Mouse (Mus musculus): ENCODE results near the gene Slc9a5. TPM values are rescaled to one million over a fixed set of nuclear protein-coding genes. Genes with fewer than 3 reads are reported as not detected.

Slc9a5 gene
- total RNA-seq, 2 experiments from 2014 or later, result 25.0 to 35.1 TPM

DNA sequence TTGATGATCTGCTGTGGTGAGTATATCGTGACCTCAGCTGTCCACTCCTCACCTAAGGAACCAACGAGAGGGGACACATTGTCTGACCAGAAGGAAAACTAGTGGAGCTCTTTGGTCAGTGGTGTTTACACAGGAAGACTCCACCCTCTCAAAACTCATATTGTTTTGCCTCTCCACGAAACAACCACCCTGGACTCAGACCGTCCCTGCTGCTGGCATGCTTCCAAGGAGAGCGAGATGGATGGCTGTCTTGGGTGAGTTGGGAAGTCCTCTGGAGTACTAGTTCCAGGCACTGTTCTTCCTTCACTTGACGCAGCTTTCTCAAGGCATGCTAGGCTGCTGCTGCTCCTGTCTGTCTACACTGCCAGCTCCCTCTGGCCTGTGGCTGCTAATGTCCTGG lies 40.5 kb downstream of the Slc9a5 start:
- intact Hi-C loops (cut with DNase I), result no loop called here
- no peak for DNase-seq (ENCODE audit: low spot score in 2 of 2)

DNA sequence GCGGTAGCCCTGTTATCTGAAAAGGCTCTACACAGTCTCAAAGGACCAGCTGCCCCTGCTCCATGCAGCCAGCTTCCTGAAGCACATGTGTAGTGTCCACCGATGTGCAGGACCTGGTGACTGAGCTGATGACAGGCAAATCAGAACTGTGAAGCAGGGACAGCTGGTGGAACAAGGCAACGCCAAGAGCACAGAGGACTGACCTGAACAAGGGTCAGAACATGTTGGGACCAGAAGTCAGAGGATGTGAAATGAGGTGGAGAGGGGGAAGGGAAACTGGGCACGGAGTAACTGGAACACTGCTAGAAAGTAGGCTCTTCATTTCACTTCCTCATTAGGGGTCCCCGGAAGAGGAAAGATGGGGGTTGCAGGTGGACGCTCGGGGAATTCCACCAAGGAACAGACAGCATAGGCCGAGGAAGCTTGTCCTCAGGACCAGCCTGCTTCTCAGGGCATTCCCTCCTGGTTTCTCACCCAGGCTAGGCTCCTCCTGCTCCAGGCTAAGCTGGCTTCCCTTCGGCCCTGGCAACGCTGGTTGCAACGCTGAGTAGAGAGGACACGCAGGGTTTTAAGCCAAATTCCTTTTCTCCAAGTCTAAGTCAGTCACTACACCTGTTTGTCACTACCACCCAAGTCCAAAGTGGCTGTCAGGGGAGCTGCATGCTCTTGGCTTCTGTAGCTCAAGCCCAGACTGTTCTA lies 44.6 kb downstream of the Slc9a5 start:
- DNase-seq (ENCODE audit: low spot score in 2 of 2), result no peak
- intact Hi-C loops (cut with DNase I), result no loop called here

DNA sequence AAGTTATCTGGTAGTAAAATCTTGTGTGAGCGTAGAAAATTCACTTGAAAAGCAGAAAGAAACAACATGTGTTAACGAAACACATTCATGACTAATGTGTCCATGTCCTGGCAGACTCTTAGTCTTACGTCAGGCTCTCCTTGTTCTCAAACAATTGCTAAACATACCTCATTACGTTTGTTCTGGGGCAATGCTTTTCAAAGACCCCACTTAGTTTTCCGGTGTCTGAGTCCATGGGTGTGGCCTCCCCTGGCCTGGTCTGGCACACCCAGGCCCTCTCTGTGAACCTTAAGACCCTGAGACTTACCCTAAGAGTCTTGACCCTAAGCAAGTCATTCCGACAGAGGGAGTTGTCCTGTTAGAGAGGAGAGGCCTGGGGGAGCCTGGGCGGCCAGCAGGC lies 45.3 kb downstream of the Slc9a5 start:
- intact Hi-C loops (cut with DNase I), result no loop called here
- DNase-seq (ENCODE audit: low spot score in 2 of 2), result no peak

GRCm38 (mm10) chr8:105397747-105398146 lies 49.1 kb downstream of the Slc9a5 start:
- peak; percentile 63 to 69 for DNase-seq (ENCODE audit: low spot score in 2 of 2)

DNA sequence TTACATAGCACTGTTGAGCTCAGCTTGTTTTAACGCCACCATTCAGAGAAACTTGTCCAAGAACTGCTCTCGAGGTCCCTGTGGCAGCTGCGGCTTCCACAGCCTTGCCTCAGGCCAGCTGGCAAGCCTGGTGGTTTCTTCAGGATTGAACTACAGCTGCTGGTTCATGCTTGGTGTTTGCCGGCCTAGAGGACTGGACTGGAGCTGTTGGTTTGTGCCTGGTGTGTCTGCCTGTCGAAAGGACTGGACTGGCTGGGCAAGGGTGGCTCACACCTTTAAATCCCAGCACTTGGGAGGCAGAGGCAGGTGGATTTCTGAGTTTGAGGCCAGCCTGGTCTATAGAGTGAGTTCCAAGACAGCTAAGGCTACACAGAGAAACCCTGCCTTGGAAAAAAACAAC lies 51.4 kb downstream of the Slc9a5 start:
- DNase-seq (ENCODE audit: low spot score in 2 of 2), result no peak
- intact Hi-C loops (cut with DNase I), result no loop called here

More at GRCm38 (mm10) chr8:105397747-105398146, 49.1 kb downstream of the Slc9a5 start:
- intact Hi-C loops (cut with DNase I), result no loop called here

- no peak for DNase-seq (ENCODE audit: low spot score in 2 of 2)
- intact Hi-C loops (cut with DNase I), result no loop called here
Observed at GRCm38 (mm10) chr8:105403467-105403866, 54.8 kb downstream of the Slc9a5 start.

DNA sequence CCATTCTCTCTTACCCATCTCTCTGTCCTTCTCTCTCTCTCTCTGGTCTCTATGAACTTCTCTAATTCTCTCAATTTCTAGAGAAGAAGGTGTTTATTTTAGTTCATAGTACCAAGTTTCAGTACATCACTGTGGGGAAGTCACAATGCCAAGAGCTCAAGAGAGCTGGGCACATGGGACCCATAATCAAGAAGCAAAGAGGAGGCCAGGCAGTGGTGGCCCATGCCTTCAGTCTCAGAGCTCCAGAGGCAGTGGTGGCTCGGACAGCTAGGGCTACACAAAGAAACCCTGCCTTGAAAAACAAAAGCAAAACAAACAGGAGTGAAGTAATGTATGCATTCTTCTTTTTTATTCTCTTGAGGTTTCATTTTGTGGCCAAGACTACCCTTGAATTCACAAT lies 55.9 kb downstream of the Slc9a5 start:
- intact Hi-C loops (cut with DNase I), result no loop called here

DNA sequence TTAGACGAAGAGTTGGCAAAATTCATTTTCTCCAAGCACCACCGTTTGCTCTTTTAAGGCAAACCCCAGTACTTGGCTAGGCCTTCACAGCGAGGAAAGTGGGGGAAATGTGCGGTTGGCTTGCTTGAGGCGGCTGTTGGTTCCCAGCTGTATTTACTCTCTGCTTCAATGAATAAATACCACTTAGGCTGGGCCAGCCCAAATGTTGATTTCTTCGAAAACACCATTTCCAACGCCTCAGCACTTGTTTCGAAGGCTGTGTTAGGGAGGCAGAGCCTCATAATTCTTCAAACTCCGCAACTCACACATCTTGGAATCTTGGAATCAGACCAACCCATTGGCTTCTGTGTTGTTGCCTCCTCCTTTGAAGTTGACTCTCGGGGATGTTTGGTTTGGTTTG lies 57.8 kb downstream of the Slc9a5 start:
- intact Hi-C loops (cut with DNase I), result no loop called here
- peak; percentile 30 to 38 for DNase-seq (ENCODE audit: low spot score in 2 of 2)

More for the DNA sequence above, 55.9 kb downstream of the Slc9a5 start:
- DNase-seq (ENCODE audit: low spot score in 2 of 2), result no peak

DNA sequence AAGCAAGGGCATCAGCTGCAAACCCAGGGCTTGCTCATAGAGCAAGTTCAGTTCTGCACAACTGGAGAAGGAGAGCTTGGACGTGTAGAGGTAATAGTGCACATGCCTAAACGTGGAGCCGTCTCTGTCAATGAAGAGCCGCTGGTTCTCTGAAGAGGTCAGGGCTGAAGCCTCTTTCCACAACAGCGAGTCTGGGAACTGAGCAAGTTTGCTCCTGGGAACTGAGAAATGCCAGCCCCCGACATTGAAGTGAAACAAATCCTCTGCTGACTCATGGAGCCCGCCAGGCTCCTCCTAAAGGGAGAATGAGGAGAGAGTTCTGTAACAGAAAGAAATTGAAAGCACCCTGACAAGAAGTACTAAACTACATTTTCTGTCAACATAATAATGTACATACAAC lies 59.7 kb downstream of the Slc9a5 start:
- intact Hi-C loops (cut with DNase I), result no loop called here
- no peak for DNase-seq (ENCODE audit: low spot score in 2 of 2)

DNA sequence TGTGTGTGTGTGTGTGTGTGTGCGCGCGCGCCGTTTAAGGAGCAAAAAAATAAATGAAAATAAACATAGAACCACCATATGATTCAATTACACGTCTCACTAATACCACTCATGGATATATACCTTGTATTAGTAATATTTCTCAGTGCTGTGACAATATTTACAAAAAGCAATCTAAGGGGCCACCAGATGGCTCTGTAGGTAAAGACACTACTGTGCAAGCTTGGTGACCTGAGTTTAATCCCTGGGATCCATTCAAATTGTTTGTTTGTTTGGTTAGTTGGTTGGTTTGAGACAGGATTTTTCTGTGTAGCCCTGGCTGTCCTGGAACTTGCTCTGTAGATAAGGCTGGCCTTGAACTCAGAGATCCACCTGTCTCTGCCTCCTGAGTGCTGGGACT lies 61.3 kb downstream of the Slc9a5 start:
- DNase-seq (ENCODE audit: low spot score in 2 of 2), result no peak
- intact Hi-C loops (cut with DNase I), result no loop called here

DNA sequence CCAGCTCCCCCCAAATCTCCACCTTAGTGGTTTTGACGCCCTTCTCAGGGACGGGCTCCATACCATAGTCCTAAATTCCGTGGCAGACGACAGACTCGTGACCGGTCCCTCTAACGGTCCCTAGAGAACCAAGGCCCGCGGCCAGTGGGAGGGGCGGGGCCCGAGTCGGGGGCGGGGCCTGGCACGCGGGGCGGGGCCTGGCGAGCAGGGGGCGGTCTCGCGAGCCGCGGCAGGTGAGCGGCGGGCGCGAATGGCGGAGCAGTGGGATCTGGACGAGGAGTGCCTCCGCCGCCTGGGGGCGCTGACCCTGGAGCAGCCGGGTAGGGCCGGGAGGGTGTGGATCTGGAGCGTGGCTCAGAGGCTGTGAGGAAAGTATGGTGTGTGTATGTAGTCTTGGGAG lies 64.7 kb downstream of the Slc9a5 start, which contains the start of the genes Kctd19 and Lrrc36:
TSS of gene Kctd19 (minus strand) at position 112 of the 400 bp plus-strand sequence.
TSS of gene Lrrc36 (plus strand) at position 181 of the 400 bp plus-strand sequence.
- DNase-seq (ENCODE audit: low spot score in 2 of 2), result no peak
- intact Hi-C loops (cut with DNase I), result no loop called here

DNA sequence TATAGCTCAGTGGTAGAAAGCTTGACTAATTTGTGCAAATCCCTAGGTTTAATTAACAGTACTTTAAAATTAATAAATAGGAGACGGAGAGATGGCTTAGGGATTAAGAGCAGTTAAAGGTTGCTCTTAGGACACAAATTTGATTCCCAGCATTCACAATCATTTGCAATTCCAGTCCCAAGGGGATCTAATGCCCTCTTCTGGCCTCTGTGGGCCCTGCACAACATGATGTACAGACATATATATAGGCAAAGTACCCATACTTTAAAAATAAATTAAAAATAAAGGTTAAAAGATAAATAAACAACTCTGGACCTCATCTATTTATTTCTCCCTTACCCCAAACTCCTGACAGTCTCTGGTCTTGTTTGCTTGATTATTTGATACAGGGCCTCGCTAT lies 70.3 kb downstream of the Slc9a5 start:
- DNase-seq (ENCODE audit: low spot score in 2 of 2), result no peak
- intact Hi-C loops (cut with DNase I), result no loop called here

Small RNA genes within 50 kb of the gene (microRNA-seq; reads per million reads assigned to microRNA genes)
- gene Gm27320 (0 reads per million in 2 experiments), gene Mir328 (4,877 to 6,249 reads per million in 2 experiments)

Other genes with a start within 250 kb of the Slc9a5 start
- not detected for gene Ces4a, start 217.0 kb upstream of the Slc9a5 start, total RNA-seq (2021)
- gene Cbfb, start 178.2 kb upstream of the Slc9a5 start, total RNA-seq (2021), result 10 to 100 TPM; 20.7 to 23.1 TPM
- gene D230025D16Rik, start 123.7 kb upstream of the Slc9a5 start, total RNA-seq (2021), result 10 to 100 TPM; 31.7 to 32.1 TPM
- gene B3gnt9, start 93.7 kb upstream of the Slc9a5 start, total RNA-seq (2021), result 1 to 10 TPM; 2.6 to 4.8 TPM
- gene Tradd, start 84.2 kb upstream of the Slc9a5 start, total RNA-seq (2021), result 1 to 10 TPM; 6.7 to 7.9 TPM
- gene Fbxl8, start 84.2 kb upstream of the Slc9a5 start, total RNA-seq (2021), result under 1 TPM; 0.80 to 0.83 TPM
- 1 to 10 TPM; 1.5 to 2.3 TPM for gene Hsf4, start 79.0 kb upstream of the Slc9a5 start, total RNA-seq (2021)
- gene Nol3, start 72.7 kb upstream of the Slc9a5 start, total RNA-seq (2021), result 1 to 10 TPM; 4.5 to 5.1 TPM
- gene 4931428F04Rik, start 59.0 kb upstream of the Slc9a5 start, total RNA-seq (2021), result 10 to 100 TPM; 31.7 to 38.2 TPM
- gene Exoc3l, start 52.7 kb upstream of the Slc9a5 start, total RNA-seq (2021), result 1 to 10 TPM; 1.7 to 2.0 TPM
- gene E2f4, start 51.2 kb upstream of the Slc9a5 start, total RNA-seq (2021), result 10 to 100 TPM; 31.5 to 32.1 TPM
- under 1 TPM; 0.31 to 0.91 TPM for gene Elmo3, start 43.2 kb upstream of the Slc9a5 start, total RNA-seq (2021)
- gene Lrrc29, start 22.6 kb upstream of the Slc9a5 start, total RNA-seq (2021), result 1 to 10 TPM; 5.1 to 6.9 TPM
- 10 to 100 TPM; 42.2 to 43.1 TPM for gene Tmem208, start 22.5 kb upstream of the Slc9a5 start, total RNA-seq (2021)
- 1 to 10 TPM; 2.8 to 2.9 TPM for gene Fhod1, start 890 bp upstream of the Slc9a5 start, total RNA-seq (2021)
- 1 to 10 TPM; 1.7 to 4.9 TPM for gene Plekhg4, start 24.4 kb downstream of the Slc9a5 start, total RNA-seq (2021)
- gene Kctd19, start 64.7 kb downstream of the Slc9a5 start, total RNA-seq (2021), result not detected
- under 1 TPM in 1 of 2 experiments, not detected in 1; 0.40 TPM for gene Lrrc36, start 64.7 kb downstream of the Slc9a5 start, total RNA-seq (2021)
- 10 to 100 TPM; 41.2 to 49.7 TPM for gene Tppp3, start 122.7 kb downstream of the Slc9a5 start, total RNA-seq (2021)
- 10 to 100 TPM; 26.8 to 27.5 TPM for gene Zdhhc1, start 148.1 kb downstream of the Slc9a5 start, total RNA-seq (2021)
- gene Hsd11b2, start 169.9 kb downstream of the Slc9a5 start, total RNA-seq (2021), result not detected
- 100 to 1,000 TPM; 347 to 370 TPM for gene Atp6v0d1, start 217.2 kb downstream of the Slc9a5 start, total RNA-seq (2021)